Mouse (Mus musculus) olfactory bulb, adult 2 months (tissue): ENCODE measurements at regions not wholly inside any gene's neighbourhood (a gene's known extent, or its start where the extent isn't known, plus 50 kb on each side); places are given as distances from the start of the nearest gene placed in this dataset.

Experiments used
- CTCF ChIP-seq: fragments of 200-500 bp; IDR thresholded peaks from 2 replicates; pipeline ENCODE4 v1.5.1; 2012; ENCODE audit warnings: low read depth, mild to moderate bottlenecking, low read length, moderate library complexity; ENCODE audit not compliant: insufficient read depth
- POLR2A ChIP-seq: fragments of 200-500 bp; IDR thresholded peaks from 2 replicates; pipeline ENCODE4 v1.6.1; 2012; ENCODE audit warnings: mild to moderate bottlenecking, low read depth, low read length, moderate library complexity; ENCODE audit not compliant: insufficient read depth

- no peak for TF ChIP-seq POLR2A
- TF ChIP-seq CTCF: no peak
These were observed 454.7 kb upstream of the Jag1 start for GRCm38 (mm10) chr2:137571146-137571545.
